Mouse (Mus musculus) cerebellum, adult 2 months (tissue): ENCODE data around the gene Plce1. TPM values are rescaled to one million over a fixed set of nuclear protein-coding genes. Genes with fewer than 3 reads are reported as not detected.
A peak's percentile ranks its signal among the peaks of the same experiment; 100 is the strongest.

Experiments
- DNase-seq, 2 experiments: peaks; one replicate each; pipeline ENCODE4 v3.0.0; 2021
- H3K27ac ChIP-seq: fragments of 200-500 bp; 2 replicates; pipeline ENCODE4 v1.5.1; 2012; ENCODE audit warnings: low read length, control low read depth, inconsistent platforms; ENCODE audit not compliant: insufficient read depth
- H3K27me3 ChIP-seq: fragments of 200-500 bp; 2 replicates; pipeline ENCODE4 v1.6.1; 2012; ENCODE audit warnings: inconsistent platforms, mild to moderate bottlenecking, low read length, moderate library complexity; ENCODE audit not compliant: control insufficient read depth, insufficient read depth
- H3K4me1 ChIP-seq: fragments of 200-500 bp; 2 replicates; pipeline ENCODE4 v1.6.1; 2011; ENCODE audit warnings: low read length; ENCODE audit not compliant: control insufficient read depth, insufficient read depth
- H3K4me3 ChIP-seq: fragments of 200-500 bp; replicated peaks from 2 replicates; pipeline ENCODE3; 2011; ENCODE audit warnings: mild to moderate bottlenecking, low read depth, low read length, control low read depth; ENCODE audit not compliant: insufficient read depth
- CTCF ChIP-seq: fragments of 200-500 bp; IDR thresholded peaks from 2 replicates; pipeline ENCODE4 v1.5.1; 2011; ENCODE audit warnings: low read depth, mild to moderate bottlenecking, control low read depth, low read length, moderate library complexity, borderline replicate concordance; ENCODE audit not compliant: insufficient read depth
- POLR2A ChIP-seq: fragments of 200-500 bp; IDR thresholded peaks from 2 replicates; pipeline ENCODE4 v1.6.1; 2011; ENCODE audit warnings: low read length, control low read depth, borderline replicate concordance; ENCODE audit not compliant: insufficient read depth
- WGBS: fragments of 180-500 bp; shearing (Covaris S2); methylation state at CpG from one replicate; pipeline ENCODE4 v1.1.7; 2018; 5-methylcytosine and 5-hydroxymethylcytosine counted together
- polyA plus RNA-seq: library from polyadenylated mRNA; depleted of rRNA; stranded (reverse); fragments of >200 nt; gene quantifications from 2 replicates; pipeline ENCODE4 v1.2.3, GENCODE M21; 2012; rRNA removed

Gene Plce1
- polyA plus RNA-seq, 1 experiment = 9.7 TPM

DNA sequence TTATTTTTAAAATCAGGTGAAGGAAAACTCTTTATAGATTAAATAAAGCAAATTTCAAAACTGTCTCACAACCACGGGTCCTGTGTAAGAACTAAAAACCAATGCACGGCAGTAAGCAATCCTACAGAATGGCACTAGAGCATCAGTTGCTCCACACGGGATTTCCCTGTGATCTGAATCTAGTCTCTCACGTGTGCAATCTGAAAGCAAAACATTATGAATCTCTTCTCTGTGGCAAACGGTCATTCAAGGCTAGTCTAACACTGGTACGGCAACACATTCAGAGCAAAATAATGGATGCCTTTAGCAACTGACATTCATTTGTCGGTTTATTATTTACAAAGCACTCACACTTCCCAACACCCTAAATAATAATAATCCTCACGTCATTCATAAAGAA lies 337.3 kb downstream of the Plce1 start:
- no peak for TF ChIP-seq CTCF
- TF ChIP-seq POLR2A = no peak
- Histone ChIP-seq H3K27ac (no peak overlapping the region), H3K4me1 (no peaks in the 10 kb centered on the region; the same call in 1 of the 2 replicates), H3K4me3 (no peak overlapping the region), H3K27me3 (no peaks in the 10 kb centered on the region)
- DNase-seq = no peak
- 30% methylated on average over 8 of the region's 8 CpGs for WGBS

DNA sequence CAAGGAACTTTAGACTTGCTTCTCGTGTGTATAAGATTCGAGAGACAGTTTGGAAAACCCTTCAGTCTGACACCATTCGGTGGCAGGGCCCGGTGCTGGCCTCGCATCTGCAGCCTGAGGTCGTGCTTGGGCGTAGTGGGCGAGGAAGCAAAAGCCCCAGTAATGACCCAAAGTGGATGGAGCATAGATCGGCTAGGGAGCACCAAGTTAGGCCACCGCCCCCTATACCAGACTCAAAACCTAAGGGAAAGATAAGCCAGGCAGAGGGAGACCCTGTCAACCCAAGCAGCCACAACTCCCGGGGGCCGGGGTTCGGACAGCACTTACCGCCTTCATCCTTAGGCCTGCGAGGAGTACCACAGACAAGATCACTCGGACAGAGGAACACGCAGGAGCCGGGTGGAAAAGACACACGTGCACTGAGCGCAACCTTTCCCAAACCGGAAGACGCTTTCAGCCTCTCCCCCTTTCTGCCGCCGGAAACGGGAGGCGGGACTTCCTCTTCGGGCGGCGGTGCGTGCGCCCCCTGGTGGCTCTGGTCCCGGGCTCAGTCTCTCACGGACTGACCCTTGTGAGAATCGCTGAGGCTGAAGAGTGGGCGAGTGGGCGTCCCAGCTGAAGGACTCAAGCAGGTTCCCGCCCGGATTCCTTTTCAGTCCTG lies 338.0 kb downstream of the Plce1 start, which contains the start of gene Noc3l:
Gene Noc3l (minus strand): TSS at position 472 of the 661 bp plus-strand sequence.
- TF ChIP-seq POLR2A = peak; percentile 72; the same call in 1 of the 2 replicates
- TF ChIP-seq CTCF = peak; percentile 80
- Histone ChIP-seq H3K27ac (peak within 1 kb of the TSS; percentile 82), H3K4me1 (no peaks in the 10 kb centered on the region; the same call in 1 of the 2 replicates), H3K27me3 (no peaks in the 10 kb centered on the region), H3K4me3 (peak within 1 kb of the TSS; percentile 94)
- WGBS = under 1% methylated on average over 38 of the region's 38 CpGs
- peak; percentile 89 to 95 for DNase-seq

DNA sequence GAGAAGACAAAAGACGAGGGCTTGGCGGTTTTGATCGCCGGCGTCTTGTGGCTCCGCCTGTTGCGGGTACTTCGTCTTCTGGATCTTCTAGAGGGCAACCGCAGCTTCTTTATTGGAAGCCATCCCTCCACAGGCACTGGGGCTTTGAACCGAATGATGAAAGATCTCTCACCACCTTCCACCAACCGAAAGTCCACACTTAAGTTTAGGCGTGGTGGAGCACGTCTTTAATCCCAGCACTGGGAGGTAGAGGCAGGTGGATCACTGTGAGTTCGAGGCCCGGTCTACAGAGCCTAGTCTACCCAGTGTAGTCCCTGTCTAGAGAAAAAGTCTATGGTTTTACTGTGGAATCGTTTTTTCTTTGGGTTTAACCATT lies 338.5 kb downstream of the Plce1 start:
- H3K27me3 ChIP-seq = no peaks in the 10 kb centered on the region
- peak overlapping the region; percentile 94 for H3K4me3 ChIP-seq
- TF ChIP-seq POLR2A = no peak
- no peak for TF ChIP-seq CTCF
- 12% methylated on average over 16 of the region's 16 CpGs for WGBS
- DNase-seq = no peak
- no peaks in the 10 kb centered on the region; the same call in 1 of the 2 replicates for H3K4me1 ChIP-seq
- H3K27ac ChIP-seq = peak overlapping the region; percentile 82

DNA sequence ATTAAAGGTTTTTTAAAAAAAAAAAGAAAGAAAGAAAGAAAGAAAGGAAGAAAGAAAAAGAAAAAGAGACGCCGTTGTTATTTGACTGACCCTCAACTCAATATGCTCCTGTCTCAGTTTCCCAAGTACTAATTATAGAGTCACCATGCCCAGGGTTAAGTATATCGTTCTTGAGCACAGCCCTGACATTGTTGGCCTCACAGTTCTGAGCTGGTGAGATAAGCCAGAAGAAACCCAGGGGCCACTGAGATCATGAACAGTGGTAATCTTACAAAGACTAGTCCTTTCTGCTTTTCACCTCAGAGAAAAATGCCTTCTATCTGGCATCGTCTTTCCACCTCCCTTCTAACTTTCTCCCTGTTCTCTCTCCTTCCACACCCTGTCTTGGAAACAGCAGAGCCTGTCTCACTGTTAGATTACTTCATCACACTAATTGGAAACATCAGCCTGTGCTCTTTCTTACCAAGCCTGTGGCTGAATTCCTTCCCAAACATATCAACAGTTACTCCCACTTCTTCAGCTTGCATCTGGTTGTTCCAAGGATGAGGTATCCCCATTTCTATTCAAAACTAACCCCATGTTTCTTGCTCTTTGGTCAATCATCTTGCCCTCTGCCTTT lies 339.4 kb downstream of the Plce1 start:
- no peak overlapping the region for H3K4me3 ChIP-seq
- TF ChIP-seq POLR2A (no peak), CTCF (no peak)
- DNase-seq = no peak
- H3K27me3 ChIP-seq = no peaks in the 10 kb centered on the region
- H3K4me1 ChIP-seq = no peaks in the 10 kb centered on the region; the same call in 1 of the 2 replicates
- H3K27ac ChIP-seq = no peak overlapping the region
- WGBS = 92% methylated on average over 4 of the region's 4 CpGs

DNA sequence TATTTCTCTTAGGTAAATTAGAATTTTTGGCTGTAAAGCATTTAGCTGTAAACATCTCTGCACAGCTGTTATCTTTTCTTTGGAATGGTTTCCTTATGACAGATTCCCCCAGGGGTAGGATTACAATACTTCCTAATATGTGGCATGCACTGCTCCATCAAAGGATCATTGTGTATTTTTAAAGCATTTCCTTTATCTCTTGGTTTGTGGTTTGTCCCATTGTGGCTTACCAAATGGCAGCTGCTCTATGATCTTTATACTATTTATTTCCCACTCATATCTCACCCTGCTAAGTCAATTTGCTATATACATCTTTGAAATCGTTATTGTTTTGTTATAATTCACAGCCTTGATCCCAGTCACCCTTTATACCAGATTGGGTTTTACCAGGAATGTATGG lies 352.3 kb downstream of the Plce1 start:
- H3K4me1 ChIP-seq = no peaks in the 10 kb centered on the region

More for the DNA sequence above, 352.3 kb downstream of the Plce1 start:
- 67% methylated on average over 1 of the region's 1 CpGs for whole genome bisulfite sequencing
- no peak overlapping the region for H3K27ac ChIP-seq
- no peaks in the 10 kb centered on the region for H3K27me3 ChIP-seq
- DNase-seq = no peak
- TF ChIP-seq POLR2A (no peak), CTCF (no peak)
- H3K4me3 ChIP-seq = no peak overlapping the region

Other genes with a start within 250 kb of the Plce1 start
- 54.0 and 58.8 TPM in 2 replicates for gene Lgi1, start 216.6 kb upstream of the Plce1 start, polyA plus RNA-seq
- 2.0 and 2.5 TPM in 2 replicates for gene Slc35g1, start 85.1 kb upstream of the Plce1 start, polyA plus RNA-seq